Mouse (Mus musculus) small intestine, adult 2 months (tissue): ENCODE data around the gene Kctd2.

Experiments
- CTCF ChIP-seq: fragments of 200-500 bp; IDR thresholded peaks from 2 replicates; pipeline ENCODE4 v1.5.1; 2012; ENCODE audit warnings: low read depth, mild to moderate bottlenecking, control low read depth, inconsistent platforms, low read length, moderate library complexity, mixed read lengths; ENCODE audit not compliant: insufficient replicate concordance, insufficient read length; ENCODE audit errors: extremely low read depth
- POLR2A ChIP-seq: fragments of 200-500 bp; IDR thresholded peaks from 2 replicates; pipeline ENCODE4 v1.6.1; 2012; ENCODE audit warnings: low read depth, mild to moderate bottlenecking, control low read depth, inconsistent platforms, low read length, moderate library complexity

DNA sequence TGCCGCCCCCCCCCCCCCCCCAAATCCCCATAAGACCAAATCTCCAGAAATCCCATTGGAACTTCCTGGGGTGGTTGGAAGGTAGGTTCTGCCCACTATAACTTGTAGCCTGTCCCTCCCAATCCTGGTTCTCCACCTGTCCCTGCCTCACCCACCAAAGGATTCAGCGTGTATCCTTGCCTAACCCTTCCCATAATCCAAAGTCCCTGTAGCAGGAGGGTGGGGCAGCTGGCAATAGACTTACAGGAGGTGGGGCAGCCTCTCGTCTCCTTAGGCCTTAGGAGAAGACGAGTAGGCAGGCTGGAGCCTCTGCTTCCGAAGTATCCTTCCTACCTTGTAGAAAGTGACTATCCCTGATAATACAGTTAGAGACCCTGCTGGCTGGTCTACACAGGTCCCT lies 36.3 kb downstream of the Kctd2 start:
- TF ChIP-seq POLR2A (no peak), CTCF (no peak)
